21 mouse cellular contexts compared by ENCODE assay signal in genomic region chr4:145313966-145314365, GRCm38 (mm10). TPM values are rescaled to one million over a fixed set of nuclear protein-coding genes. Genes with fewer than 3 reads are reported as not detected.
DNase-seq lines count a peak whose midpoint lies in the region; ATAC-seq and TF ChIP-seq lines count a peak whose summit lies in the region.
"Had no signal": no experiment of that assay in that cellular context is flagged by ENCODE, and none has a peak within 500 bp of the region (broad histone marks: within the 10 kb centered on the region; RNA-seq: fewer than 3 reads in every experiment).

No protein-coding gene starts in this region.

- no peak overlapping the region for H3K27ac ChIP-seq in liver, embryonic 14.5 days
- H3K27ac ChIP-seq in stomach, postnatal 0 days (replicated peaks), result no peak overlapping the region
- H3K27ac ChIP-seq: embryonic facial prominence, embryonic 15.5 days; gastrocnemius, adult 2 months; hindbrain, embryonic 14.5 days; liver, embryonic 15.5 days; macrophage; midbrain, embryonic 12.5 days; neural tube, embryonic 13.5 days had no signal

- no peak overlapping the region for H3K4me2 ChIP-seq in liver, embryonic 14.5 days (ENCODE audit: low read depth)
- H3K4me2 ChIP-seq in stomach, postnatal 0 days (replicated peaks; ENCODE audit: low read depth), result no peak overlapping the region
- H3K4me2 ChIP-seq: embryonic facial prominence, embryonic 15.5 days; heart, embryonic 12.5 days; hindbrain, embryonic 14.5 days; liver, embryonic 15.5 days; midbrain, embryonic 12.5 days; neural tube, embryonic 13.5 days had no signal

- no peak for TF ChIP-seq EP300 in liver, embryonic 14.5 days (IDR thresholded peaks at IDR 0.05; ENCODE audit: low read depth)
- no peak for TF ChIP-seq EP300 in stomach, postnatal 0 days (optimal IDR thresholded peaks at IDR 0.05)

- H3K36me3 ChIP-seq in liver, embryonic 14.5 days (replicated peaks; ENCODE audit: control insufficient read depth, insufficient read depth, low read depth), result no peaks in the 10 kb centered on the region
- H3K36me3 ChIP-seq in E14TG2a.4 (ENCODE audit: insufficient read depth, low read length), result no peaks in the 10 kb centered on the region
- no peaks in the 10 kb centered on the region for H3K36me3 ChIP-seq in stomach, postnatal 0 days (ENCODE audit: control insufficient read depth, insufficient read depth, low read length)
- H3K36me3 ChIP-seq: embryonic facial prominence, embryonic 15.5 days; heart, embryonic 12.5 days; liver, embryonic 15.5 days; midbrain, embryonic 12.5 days; neural tube, embryonic 13.5 days had no signal

- H3K9ac ChIP-seq in liver, embryonic 14.5 days (replicated peaks), result no peak overlapping the region
- no peak overlapping the region for H3K9ac ChIP-seq in stomach, postnatal 0 days (ENCODE audit: low read length)
- H3K9ac ChIP-seq: embryonic facial prominence, embryonic 15.5 days; forebrain, postnatal 0 days; heart, embryonic 12.5 days; hindbrain, embryonic 14.5 days; liver, embryonic 15.5 days; midbrain, embryonic 12.5 days; neural tube, embryonic 13.5 days had no signal

- no peaks in the 10 kb centered on the region; the same call in none of the 2 replicates for H3K27me3 ChIP-seq in liver, embryonic 14.5 days (ENCODE audit: control insufficient read depth, insufficient read depth, low read length)
- peaks cover 33% of the 10 kb centered on the region for H3K27me3 ChIP-seq in E14TG2a.4 (ENCODE audit: insufficient read depth, low read length)
- no peaks in the 10 kb centered on the region for H3K27me3 ChIP-seq in stomach, postnatal 0 days (ENCODE audit: control insufficient read depth, insufficient read depth, low read length)

- peak; percentile 56 for TF ChIP-seq CTCF in liver, embryonic 14.5 days (IDR thresholded peaks at IDR 0.05; ENCODE audit: low read depth)
- peak; percentile 34 for TF ChIP-seq CTCF in E14TG2a.4 (conservative IDR thresholded peaks at IDR 0.05; ENCODE audit: low read length)
- peak; percentile 6; the same call in 1 of the 2 replicates for TF ChIP-seq CTCF in stomach, postnatal 0 days (IDR thresholded peaks at IDR 0.05; ENCODE audit: low read depth)

- no peak for ATAC-seq in liver, embryonic 14.5 days (ENCODE audit: insufficient read depth)
- ATAC-seq in stomach, postnatal 0 days (ENCODE audit: low FRiP score, low TSS enrichment), result no peak
- ATAC-seq: forebrain, postnatal 0 days had no signal

- H3K4me1 ChIP-seq in liver, embryonic 14.5 days (replicated peaks; ENCODE audit: control insufficient read depth in 2 of 2, insufficient read depth in 2 of 2, low read length in 1 of 2), result no peaks in the 10 kb centered on the region
- H3K4me1 ChIP-seq in E14TG2a.4 (replicated peaks; ENCODE audit: low read depth, low read length), result peaks cover 18% of the 10 kb centered on the region
- no peaks in the 10 kb centered on the region for H3K4me1 ChIP-seq in stomach, postnatal 0 days (replicated peaks; ENCODE audit: control insufficient read depth, insufficient read depth)
- H3K4me1 ChIP-seq: embryonic facial prominence, embryonic 15.5 days; heart, embryonic 12.5 days; liver, embryonic 15.5 days; midbrain, embryonic 12.5 days; neural tube, embryonic 13.5 days had no signal

- H3K9me3 ChIP-seq in liver, embryonic 14.5 days (ENCODE audit: control insufficient read depth, low read length), result no peaks in the 10 kb centered on the region
- H3K9me3 ChIP-seq in E14TG2a.4 (ENCODE audit: low read length), result no peaks in the 10 kb centered on the region
- H3K9me3 ChIP-seq in stomach, postnatal 0 days (ENCODE audit: control insufficient read depth, low read length), result no peaks in the 10 kb centered on the region
- H3K9me3 ChIP-seq: embryonic facial prominence, embryonic 15.5 days; heart, embryonic 12.5 days; liver, embryonic 15.5 days; midbrain, embryonic 12.5 days; neural tube, embryonic 13.5 days had no signal

- no peak for DNase-seq in liver, embryonic 14.5 days (ENCODE audit: low read depth in 3 of 3, low spot score in 3 of 3)
- DNase-seq in liver, result no peak
- peak; percentile 25 for DNase-seq in ZHBTc4 (ENCODE audit: low read depth, low spot score)
- no peak for DNase-seq in stomach, postnatal 0 days (ENCODE audit: low spot score)
- DNase-seq in left cerebral cortex, adult 11 months (ENCODE audit: low spot score), result no peak
- no peak for DNase-seq in right cerebral cortex, postnatal 10 days (ENCODE audit: low spot score in 2 of 2)
- DNase-seq: adrenal gland, postnatal 10 days; cerebellum, postnatal 10 days; forebrain, postnatal 0 days; gastrocnemius, adult 2 months; kidney, adult 11 months; right cerebral cortex, postnatal 14 days had no signal

- no peak overlapping the region for H3K4me3 ChIP-seq in liver, embryonic 14.5 days (ENCODE audit: insufficient read depth in 1 of 2, low read depth in 2 of 2, low read length in 2 of 2)
- no peak overlapping the region for H3K4me3 ChIP-seq in E14TG2a.4 (replicated peaks; ENCODE audit: low read length)
- H3K4me3 ChIP-seq in stomach, postnatal 0 days (ENCODE audit: low read depth, low read length), result no peak overlapping the region
- H3K4me3 ChIP-seq: embryonic facial prominence, embryonic 15.5 days; gastrocnemius, adult 2 months; heart, embryonic 12.5 days; liver, embryonic 15.5 days; midbrain, embryonic 12.5 days; neural tube, embryonic 13.5 days had no signal

- 67% methylated on average over 4 of the region's 4 CpGs for WGBS in liver, embryonic 14.5 days (ENCODE audit: insufficient replicate concordance)
- 81% methylated on average over 4 of the region's 4 CpGs for WGBS in stomach, postnatal 0 days

RNA-seq across cellular contexts. Expression of gene Tnfrsf8, which starts 1.0 kb away (rescaled TPM):
- polyA plus RNA-seq in liver, embryonic 14.5 days (2012; rRNA removed), result 0.02 and 0.03 TPM in 2 replicates
- polyA plus RNA-seq in liver, embryonic 14.5 days (2014; fragmentation: Nextera tagmentation; extraction: Ambion mirVana), result 0.05 TPM in 2 replicates
- 0.04 TPM in 2 replicates for polyA plus RNA-seq in stomach, postnatal 0 days (2015; fragmentation: Nextera tagmentation; extraction: Ambion mirVana)
- polyA plus RNA-seq: heart, embryonic 12.5 days; kidney, embryonic 16.5 days; midbrain, embryonic 12.5 days; neural tube, embryonic 13.5 days had no signal

Comparison
In these comparisons a context has a peak if more than half of its experiments do, and no peak if none do; other contexts are left out.
1. CTCF ChIP-seq: peak in every context shown above with its lines; median percentile 56 in liver, embryonic 14.5 days; 34 in E14TG2a.4; 6 in stomach, postnatal 0 days.